Mouse (Mus musculus) midbrain, embryonic 14.5 days (tissue): ENCODE measurements around the gene Zscan20. TPM values are rescaled to one million over a fixed set of nuclear protein-coding genes. Genes with fewer than 3 reads are reported as not detected.
A peak's percentile ranks its signal among the peaks of the same experiment; 100 is the strongest.
"Not testable (repeated sequence)": the region's sequence is repeated elsewhere in the genome, so short reads cannot be mapped to it uniquely, and the experiment has no call there.

Experiments
- ATAC-seq: fragments of 200-750 bp; cut with Nextera tagmentation; 2 replicates; pipeline ENCODE4 v1.8.0; 2017; ENCODE audit warnings: moderate number of reproducible peaks, moderate library complexity; ENCODE audit not compliant: low FRiP score, low TSS enrichment
- DNase-seq: peaks from one replicate; pipeline ENCODE4 v3.0.0-alpha.2; 2015
- H3K27ac ChIP-seq: fragments of 300-500 bp; sonication (generic); replicated peaks from 2 replicates; pipeline ENCODE4 v1.5.1; 2014; ENCODE audit warnings: mild to moderate bottlenecking, low read depth, low read length, moderate library complexity
- H3K27me3 ChIP-seq: fragments of 300-500 bp; sonication (generic); 2 replicates; pipeline ENCODE4 v1.6.1; 2014; ENCODE audit warnings: low read length, control low read depth, mixed read lengths; ENCODE audit not compliant: control insufficient read depth, insufficient read depth
- H3K36me3 ChIP-seq: fragments of 300-500 bp; sonication (generic); 2 replicates; pipeline ENCODE4 v1.6.1; 2014; ENCODE audit warnings: low read length, control low read depth; ENCODE audit not compliant: control insufficient read depth, insufficient read depth
- H3K4me1 ChIP-seq: fragments of 300-500 bp; sonication (generic); 2 replicates; pipeline ENCODE4 v1.6.1; 2014; ENCODE audit warnings: mild to moderate bottlenecking, antibody characterized with exemption, low read length, control low read depth; ENCODE audit not compliant: control insufficient read depth, insufficient read depth
- H3K4me2 ChIP-seq: fragments of 300-500 bp; sonication (generic); 2 replicates; pipeline ENCODE4 v1.6.1; 2014; ENCODE audit warnings: mild to moderate bottlenecking, low read length, moderate library complexity
- H3K4me3 ChIP-seq: fragments of 300-500 bp; sonication (generic); replicated peaks from 2 replicates; pipeline ENCODE4 v1.5.1; 2014; ENCODE audit warnings: low read depth, low read length
- H3K9ac ChIP-seq: fragments of 300-500 bp; sonication (generic); replicated peaks from 2 replicates; pipeline ENCODE4 v1.6.1; 2014; ENCODE audit warnings: mild to moderate bottlenecking, low read length, moderate library complexity
- H3K9me3 ChIP-seq: fragments of 300-500 bp; sonication (generic); 2 replicates; pipeline ENCODE4 v1.6.1; 2016; ENCODE audit warnings: low read length, control low read depth, mixed read lengths; ENCODE audit not compliant: control insufficient read depth
- WGBS: fragments of 180-500 bp; shearing (Covaris S2); extraction: QIAGEN DNeasy Blood & Tissue Kit; methylation state at CpG from one replicate; pipeline ENCODE4 v1.1.7; 2014; 5-methylcytosine and 5-hydroxymethylcytosine counted together
- polyA plus RNA-seq: library from polyadenylated mRNA; unstranded; fragments of >200 nt; fragmentation: Nextera tagmentation; extraction: Ambion mirVana; gene quantifications from 2 replicates; pipeline ENCODE4 v1.2.1, GENCODE M21; 2014

The Zscan20 gene
- polyA plus RNA-seq, 1 experiment from 2014 or later = 3.7 TPM

DNA sequence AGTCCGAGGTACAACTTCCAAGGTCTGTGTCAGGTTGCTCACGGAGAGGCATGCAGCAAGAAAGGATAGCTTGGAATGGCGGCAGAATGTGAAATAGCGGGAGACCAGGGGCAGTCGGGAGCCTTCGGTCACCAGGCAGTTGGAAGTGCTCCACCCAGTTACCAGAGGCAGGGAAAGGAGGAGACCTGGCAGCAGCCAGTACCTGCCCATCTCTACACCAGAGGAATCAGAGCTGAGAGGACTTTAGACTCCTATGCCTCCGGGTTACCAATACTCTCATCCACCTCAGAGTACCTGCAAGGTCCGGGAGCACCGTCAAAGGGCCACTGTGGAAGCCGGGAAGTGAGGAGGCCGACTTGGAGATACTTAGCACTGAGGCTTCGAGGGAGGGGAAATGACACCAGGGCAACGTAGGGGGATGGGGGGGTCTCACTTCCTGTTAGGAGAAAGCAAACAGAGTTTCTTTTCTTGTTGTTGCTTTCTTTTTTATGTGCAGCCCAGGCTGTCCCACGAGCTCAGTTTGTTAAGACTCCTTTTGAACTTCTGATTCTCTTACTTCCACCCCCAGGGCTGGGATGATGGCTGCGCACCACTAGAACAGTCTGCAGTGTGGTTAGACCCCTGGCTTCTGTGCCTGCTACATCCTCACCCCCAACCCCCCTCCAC is 8.5 kb upstream of the Zscan20 start, which contains the start of gene Tlr12:
TSS of gene Tlr12 (minus strand) at position 374 of the 666 bp plus-strand sequence.
- Histone ChIP-seq H3K9me3 (no peaks in the 10 kb centered on the region), H3K4me2 (no peak within 1 kb of the TSS), H3K4me1 (no peaks in the 10 kb centered on the region), H3K9ac (no peak within 1 kb of the TSS), H3K27me3 (no peaks in the 10 kb centered on the region), H3K27ac (no peak within 1 kb of the TSS), H3K4me3 (no peak within 1 kb of the TSS), H3K36me3 (no peaks in the 10 kb centered on the region)
- WGBS = 74% methylated on average over 15 of the region's 15 CpGs
- ATAC-seq (no peak), DNase-seq (no peak)

DNA sequence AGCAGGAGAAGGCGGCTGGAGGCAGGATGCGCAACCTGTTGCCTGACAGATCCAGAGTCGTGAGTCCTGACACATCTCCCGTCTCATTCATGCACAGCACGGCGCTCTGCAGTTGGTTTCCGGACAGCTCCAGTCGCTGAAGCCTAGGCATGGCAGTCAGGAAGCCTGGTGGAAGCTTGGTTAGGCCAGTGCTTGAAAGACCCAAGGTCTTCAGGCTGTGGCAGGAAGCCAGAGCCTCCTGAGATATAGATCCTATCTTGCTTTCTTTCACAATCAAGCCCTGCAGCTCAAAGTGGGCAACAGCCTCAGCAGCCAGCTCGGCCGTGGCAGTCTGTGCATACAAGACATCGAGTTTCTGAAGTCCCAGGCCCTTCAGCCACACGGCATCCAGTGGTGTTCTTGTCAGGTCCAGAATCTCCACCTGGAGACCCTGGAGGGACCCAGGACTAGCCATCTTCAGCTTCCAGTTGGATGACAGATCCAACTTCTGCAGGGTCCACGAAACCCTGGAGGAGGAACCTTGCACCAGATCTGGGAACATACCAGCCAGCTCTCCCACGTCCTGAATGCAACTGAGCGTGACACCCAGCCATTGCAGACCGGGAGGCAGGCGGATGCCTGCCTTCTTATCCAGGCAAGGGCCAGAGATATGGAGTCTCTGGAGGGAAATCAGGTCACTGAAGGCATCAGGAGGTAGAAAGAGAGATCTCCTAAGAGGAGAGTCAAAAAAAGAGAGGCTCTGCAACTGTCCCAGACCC is 7.6 kb upstream of the Zscan20 start:
- Histone ChIP-seq H3K27ac (no peak overlapping the region), H3K9me3 (no peaks in the 10 kb centered on the region), H3K4me3 (no peak overlapping the region), H3K4me2 (no peak overlapping the region), H3K27me3 (no peaks in the 10 kb centered on the region), H3K36me3 (no peaks in the 10 kb centered on the region), H3K4me1 (no peaks in the 10 kb centered on the region), H3K9ac (no peak overlapping the region)
- ATAC-seq (no peak), DNase-seq (no peak)
- WGBS = 65% methylated on average over 17 of the region's 17 CpGs

- H3K4me3 ChIP-seq = no peak overlapping the region
- ATAC-seq (no peak), DNase-seq (no peak)
- H3K27ac ChIP-seq = no peak overlapping the region
- H3K4me1 ChIP-seq = no peaks in the 10 kb centered on the region
- WGBS = 91% methylated on average over 14 of the region's 14 CpGs
- no peaks in the 10 kb centered on the region for H3K27me3 ChIP-seq
- no peaks in the 10 kb centered on the region for H3K36me3 ChIP-seq
- H3K9me3 ChIP-seq = no peaks in the 10 kb centered on the region
- H3K9ac ChIP-seq = no peak overlapping the region
- no peak overlapping the region for H3K4me2 ChIP-seq
Measured at GRCm38 (mm10) chr4:128615761-128616160, 5.9 kb upstream of the Zscan20 start.

- Histone ChIP-seq H3K9me3 (no peaks in the 10 kb centered on the region), H3K9ac (no peak overlapping the region), H3K4me2 (no peak overlapping the region), H3K27me3 (no peaks in the 10 kb centered on the region), H3K36me3 (no peaks in the 10 kb centered on the region), H3K4me1 (peaks cover 6% of the 10 kb centered on the region), H3K27ac (no peak overlapping the region), H3K4me3 (no peak overlapping the region)
- DNase-seq = peak; percentile 92
- 20% methylated on average over 8 of the region's 8 CpGs for WGBS
- no peak for ATAC-seq
Measured at GRCm38 (mm10) chr4:128613326-128613725, 3.4 kb upstream of the Zscan20 start.

GRCm38 (mm10) chr4:128611726-128612125 is 1.8 kb upstream of the Zscan20 start:
- WGBS = 80% methylated on average over 3 of the region's 3 CpGs
- not testable (repeated sequence) for H3K36me3 ChIP-seq, H3K4me2 ChIP-seq, H3K4me1 ChIP-seq, DNase-seq, H3K4me3 ChIP-seq, ATAC-seq, H3K9me3 ChIP-seq, H3K27me3 ChIP-seq, H3K9ac ChIP-seq, H3K27ac ChIP-seq

DNA sequence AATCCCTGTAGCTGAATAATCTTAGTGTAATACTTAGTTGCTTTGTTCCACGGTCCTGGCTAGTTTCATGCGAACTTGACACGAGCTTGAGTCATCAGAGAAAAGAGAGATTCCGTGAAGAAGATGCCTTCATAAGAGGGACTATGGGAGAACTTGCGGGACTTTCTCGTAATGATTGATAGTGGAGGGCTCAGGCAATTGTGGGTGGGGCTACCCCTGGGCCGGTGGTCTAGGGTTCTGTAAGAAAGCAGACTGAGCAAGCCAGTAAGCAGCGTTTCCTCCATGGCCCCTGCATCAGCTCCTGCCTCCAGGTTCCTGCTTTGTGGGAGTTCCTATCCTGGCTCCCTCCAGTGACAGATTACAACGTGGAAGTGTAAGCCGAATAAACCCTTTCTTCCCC is 808 bp upstream of the Zscan20 start:
- 20% methylated on average over 10 of the region's 10 CpGs for WGBS
- Histone ChIP-seq H3K27ac (no peak overlapping the region), H3K4me1 (peaks cover 6% of the 10 kb centered on the region), H3K9me3 (no peaks in the 10 kb centered on the region), H3K4me2 (peak overlapping the region; percentile 77), H3K27me3 (no peaks in the 10 kb centered on the region), H3K9ac (no peak overlapping the region), H3K36me3 (no peaks in the 10 kb centered on the region), H3K4me3 (no peak overlapping the region)
- DNase-seq = no peak
- ATAC-seq = no peak

GRCm38 (mm10) chr4:128609276-128609924 is 498 bp downstream of the Zscan20 start:
- ATAC-seq (no peak; the same call in 1 of the 2 replicates), DNase-seq (no peak)
- no peaks in the 10 kb centered on the region for H3K27me3 ChIP-seq
- H3K27ac ChIP-seq = peak overlapping the region; percentile 32; the same call in 1 of the 2 replicates
- peak overlapping the region; percentile 77 for H3K4me2 ChIP-seq
- peak overlapping the region; percentile 63 for H3K9ac ChIP-seq
- peak overlapping the region; percentile 58 for H3K4me3 ChIP-seq
- 11% methylated on average over 27 of the region's 27 CpGs for WGBS
- H3K4me1 ChIP-seq = peaks cover 6% of the 10 kb centered on the region
- H3K36me3 ChIP-seq = peaks cover under 1% of the 10 kb centered on the region
- H3K9me3 ChIP-seq = no peaks in the 10 kb centered on the region

- 80% methylated on average over 11 of the region's 11 CpGs for WGBS
- H3K4me1 ChIP-seq = peaks cover 6% of the 10 kb centered on the region
Measured at GRCm38 (mm10) chr4:128607661-128608060, 2.2 kb downstream of the Zscan20 start.

More at GRCm38 (mm10) chr4:128607661-128608060, 2.2 kb downstream of the Zscan20 start:
- Histone ChIP-seq H3K27ac (no peak overlapping the region), H3K9ac (no peak overlapping the region), H3K36me3 (peaks cover 18% of the 10 kb centered on the region), H3K4me2 (no peak overlapping the region), H3K9me3 (no peaks in the 10 kb centered on the region), H3K4me3 (no peak overlapping the region), H3K27me3 (no peaks in the 10 kb centered on the region)
- ATAC-seq = no peak
- no peak for DNase-seq
